ENCODE assay signal across 40 mouse cellular contexts in the genomic region with DNA sequence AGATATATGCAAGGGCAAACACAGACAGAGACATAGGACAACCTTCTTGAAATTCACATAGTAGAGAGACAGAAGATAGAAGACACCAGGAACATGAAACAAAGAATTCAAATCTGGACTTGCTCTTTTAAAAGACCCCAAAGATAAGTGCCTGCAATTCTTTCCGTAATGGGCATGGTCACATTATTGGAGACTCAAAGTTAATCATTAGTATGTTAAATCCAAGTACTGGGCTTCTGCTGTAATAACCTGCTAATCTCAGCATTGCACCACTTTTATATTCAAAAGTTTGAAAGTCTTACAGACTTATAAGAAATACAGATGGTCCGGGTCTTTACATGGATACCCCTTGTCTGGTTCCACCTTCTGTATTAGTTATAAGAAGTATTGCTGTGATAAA. TPM values are rescaled to one million over a fixed set of nuclear protein-coding genes. Genes with fewer than 3 reads are reported as not detected.
"Had no signal": no experiment of that assay in that cellular context is flagged by ENCODE, and none has a peak within 500 bp of the region (broad histone marks: within the 10 kb centered on the region; RNA-seq: fewer than 3 reads in every experiment).

No protein-coding gene starts in this region.

RNA-seq across cellular contexts. Expression of gene Olfr187, which starts 9.7 kb away (rescaled TPM):
- total RNA-seq: left cerebral cortex, adult 8-10 months; left cerebral cortex, postnatal 10 days; left cerebral cortex, postnatal 14 days; left cerebral cortex, postnatal 25 days; left cerebral cortex, postnatal 36 days; left cerebral cortex, postnatal 4 days; megakaryocyte progenitor cell, adult 5-6 weeks; megakaryocyte, adult 5-6 weeks; megakaryocyte-erythroid progenitor cell, adult 5-6 weeks; midbrain, postnatal 0 days; monocyte, adult 5-6 weeks had no signal
- polyA plus RNA-seq: limb, embryonic 10.5 days; limb, embryonic 11.5 days; limb, embryonic 12.5 days; limb, embryonic 13.5 days; limb, embryonic 14.5 days; limb, embryonic 15.5 days; liver, embryonic 11.5 days; liver, embryonic 12.5 days; liver, embryonic 13.5 days; liver, embryonic 14.5 days; liver, embryonic 15.5 days; liver, embryonic 16.5 days; liver, postnatal 0 days; lung, adult 2 months; lung, embryonic 14.5 days; lung, embryonic 15.5 days; lung, embryonic 16.5 days; lung, postnatal 0 days; macrophage; midbrain, embryonic 10.5 days; midbrain, embryonic 11.5 days; midbrain, embryonic 12.5 days; midbrain, embryonic 13.5 days; midbrain, embryonic 14.5 days; midbrain, embryonic 15.5 days; midbrain, embryonic 16.5 days; midbrain, postnatal 0 days; myocyte; neural tube, embryonic 11.5 days; neural tube, embryonic 12.5 days had no signal

RNA-seq across cellular contexts. Expression of gene Olfr186, which starts 19.2 kb away (rescaled TPM):
- total RNA-seq: left cerebral cortex, adult 8-10 months; left cerebral cortex, postnatal 10 days; left cerebral cortex, postnatal 14 days; left cerebral cortex, postnatal 25 days; left cerebral cortex, postnatal 36 days; left cerebral cortex, postnatal 4 days; megakaryocyte progenitor cell, adult 5-6 weeks; megakaryocyte, adult 5-6 weeks; megakaryocyte-erythroid progenitor cell, adult 5-6 weeks; midbrain, postnatal 0 days; monocyte, adult 5-6 weeks had no signal
- polyA plus RNA-seq: limb, embryonic 10.5 days; limb, embryonic 11.5 days; limb, embryonic 12.5 days; limb, embryonic 13.5 days; limb, embryonic 14.5 days; limb, embryonic 15.5 days; liver, embryonic 11.5 days; liver, embryonic 12.5 days; liver, embryonic 13.5 days; liver, embryonic 14.5 days; liver, embryonic 15.5 days; liver, embryonic 16.5 days; liver, postnatal 0 days; lung, adult 2 months; lung, embryonic 14.5 days; lung, embryonic 15.5 days; lung, embryonic 16.5 days; lung, postnatal 0 days; macrophage; midbrain, embryonic 10.5 days; midbrain, embryonic 11.5 days; midbrain, embryonic 12.5 days; midbrain, embryonic 13.5 days; midbrain, embryonic 14.5 days; midbrain, embryonic 15.5 days; midbrain, embryonic 16.5 days; midbrain, postnatal 0 days; myocyte; neural tube, embryonic 11.5 days; neural tube, embryonic 12.5 days had no signal

RNA-seq across cellular contexts. Expression of gene Olfr190, which starts 28.5 kb away (rescaled TPM):
- total RNA-seq: left cerebral cortex, adult 8-10 months; left cerebral cortex, postnatal 10 days; left cerebral cortex, postnatal 14 days; left cerebral cortex, postnatal 25 days; left cerebral cortex, postnatal 36 days; left cerebral cortex, postnatal 4 days; megakaryocyte progenitor cell, adult 5-6 weeks; megakaryocyte, adult 5-6 weeks; megakaryocyte-erythroid progenitor cell, adult 5-6 weeks; midbrain, postnatal 0 days had no signal
- polyA plus RNA-seq: limb, embryonic 10.5 days; limb, embryonic 11.5 days; limb, embryonic 12.5 days; limb, embryonic 13.5 days; limb, embryonic 14.5 days; limb, embryonic 15.5 days; liver, embryonic 11.5 days; liver, embryonic 12.5 days; liver, embryonic 13.5 days; liver, embryonic 14.5 days; liver, embryonic 15.5 days; liver, embryonic 16.5 days; liver, postnatal 0 days; lung, adult 2 months; lung, embryonic 14.5 days; lung, embryonic 15.5 days; lung, embryonic 16.5 days; lung, postnatal 0 days; macrophage; midbrain, embryonic 10.5 days; midbrain, embryonic 11.5 days; midbrain, embryonic 12.5 days; midbrain, embryonic 13.5 days; midbrain, embryonic 14.5 days; midbrain, embryonic 15.5 days; midbrain, embryonic 16.5 days; midbrain, postnatal 0 days; myocyte; neural tube, embryonic 11.5 days; neural tube, embryonic 12.5 days had no signal

RNA-seq across cellular contexts. Expression of gene Olfr191, which starts 40.3 kb away (rescaled TPM):
- total RNA-seq: left cerebral cortex, adult 8-10 months; left cerebral cortex, postnatal 10 days; left cerebral cortex, postnatal 14 days; left cerebral cortex, postnatal 25 days; left cerebral cortex, postnatal 36 days; left cerebral cortex, postnatal 4 days; megakaryocyte progenitor cell, adult 5-6 weeks; megakaryocyte, adult 5-6 weeks; megakaryocyte-erythroid progenitor cell, adult 5-6 weeks; midbrain, postnatal 0 days; monocyte, adult 5-6 weeks had no signal
- polyA plus RNA-seq: limb, embryonic 10.5 days; limb, embryonic 11.5 days; limb, embryonic 12.5 days; limb, embryonic 13.5 days; limb, embryonic 14.5 days; limb, embryonic 15.5 days; liver, embryonic 11.5 days; liver, embryonic 12.5 days; liver, embryonic 13.5 days; liver, embryonic 14.5 days; liver, embryonic 15.5 days; liver, embryonic 16.5 days; liver, postnatal 0 days; lung, adult 2 months; lung, embryonic 14.5 days; lung, embryonic 15.5 days; lung, embryonic 16.5 days; lung, postnatal 0 days; macrophage; midbrain, embryonic 10.5 days; midbrain, embryonic 11.5 days; midbrain, embryonic 12.5 days; midbrain, embryonic 13.5 days; midbrain, embryonic 14.5 days; midbrain, embryonic 15.5 days; midbrain, embryonic 16.5 days; midbrain, postnatal 0 days; myocyte; neural tube, embryonic 11.5 days; neural tube, embryonic 12.5 days had no signal

RNA-seq across cellular contexts. Expression of gene Olfr183, which starts 54.1 kb away (rescaled TPM):
- total RNA-seq: left cerebral cortex, adult 8-10 months; left cerebral cortex, postnatal 10 days; left cerebral cortex, postnatal 14 days; left cerebral cortex, postnatal 25 days; left cerebral cortex, postnatal 36 days; left cerebral cortex, postnatal 4 days; megakaryocyte progenitor cell, adult 5-6 weeks; megakaryocyte, adult 5-6 weeks; megakaryocyte-erythroid progenitor cell, adult 5-6 weeks; midbrain, postnatal 0 days; monocyte, adult 5-6 weeks had no signal
- polyA plus RNA-seq: limb, embryonic 10.5 days; limb, embryonic 11.5 days; limb, embryonic 12.5 days; limb, embryonic 13.5 days; limb, embryonic 14.5 days; limb, embryonic 15.5 days; liver, embryonic 11.5 days; liver, embryonic 12.5 days; liver, embryonic 13.5 days; liver, embryonic 14.5 days; liver, embryonic 15.5 days; liver, embryonic 16.5 days; liver, postnatal 0 days; lung, adult 2 months; lung, embryonic 14.5 days; lung, embryonic 15.5 days; lung, embryonic 16.5 days; lung, postnatal 0 days; macrophage; midbrain, embryonic 10.5 days; midbrain, embryonic 11.5 days; midbrain, embryonic 12.5 days; midbrain, embryonic 13.5 days; midbrain, embryonic 14.5 days; midbrain, embryonic 15.5 days; midbrain, embryonic 16.5 days; midbrain, postnatal 0 days; myocyte; neural tube, embryonic 11.5 days; neural tube, embryonic 12.5 days had no signal
